Mouse (Mus musculus) bone marrow, adult 2 months (tissue): ENCODE measurements around the gene Minos1. TPM values are rescaled to one million over a fixed set of nuclear protein-coding genes. Genes with fewer than 3 reads are reported as not detected.

ENCODE experiments used
- H3K27ac ChIP-seq: fragments of 200-500 bp; 2 replicates; pipeline ENCODE4 v1.5.1; 2012; ENCODE audit warnings: low read depth, mild to moderate bottlenecking, control low read depth, inconsistent platforms, low read length; ENCODE audit not compliant: control insufficient read depth, poor library complexity, insufficient read depth
- H3K4me1 ChIP-seq: fragments of 200-500 bp; 2 replicates; pipeline ENCODE4 v1.6.1; 2011; ENCODE audit warnings: low read length; ENCODE audit not compliant: control insufficient read depth, insufficient read depth
- H3K4me3 ChIP-seq: fragments of 200-500 bp; replicated peaks from 2 replicates; pipeline ENCODE3; 2011; ENCODE audit warnings: mild to moderate bottlenecking, low read depth, low read length, control low read depth; ENCODE audit not compliant: control insufficient read depth
- CTCF ChIP-seq: fragments of 200-500 bp; IDR thresholded peaks from 2 replicates; pipeline ENCODE4 v1.5.1; 2011; ENCODE audit warnings: low read length, control low read depth; ENCODE audit not compliant: control insufficient read depth, insufficient read depth
- POLR2A ChIP-seq: fragments of 200-500 bp; IDR thresholded peaks from 2 replicates; pipeline ENCODE4 v1.6.1; 2011; ENCODE audit warnings: low read depth, mild to moderate bottlenecking, control low read depth, low read length, borderline replicate concordance; ENCODE audit not compliant: control insufficient read depth
- WGBS: fragments of 180-500 bp; shearing (Covaris S2); methylation state at CpG from one replicate; pipeline ENCODE4 v1.1.7; 2018; 5-methylcytosine and 5-hydroxymethylcytosine counted together
- polyA plus RNA-seq: library from polyadenylated mRNA; stranded (reverse); fragments of >200 nt; gene quantifications from 2 replicates; pipeline ENCODE4 v1.2.4, GENCODE M21; 2011; ENCODE audit warnings: low replicate concordance; ENCODE audit not compliant: missing spikeins, insufficient read depth, insufficient read length

Gene Minos1
- polyA plus RNA-seq, 1 experiment = 195 TPM

- Histone ChIP-seq H3K4me3 (no peak overlapping the region), H3K27ac (no peak overlapping the region), H3K4me1 (no peaks in the 10 kb centered on the region; the same call in 1 of the 2 replicates)
- 85% methylated on average over 20 of the region's 20 CpGs for WGBS
- TF ChIP-seq CTCF = no peak
- no peak for TF ChIP-seq POLR2A
Observed at GRCm38 (mm10) chr4:139154576-139155307, 23.8 kb upstream of the Minos1 start.

DNA sequence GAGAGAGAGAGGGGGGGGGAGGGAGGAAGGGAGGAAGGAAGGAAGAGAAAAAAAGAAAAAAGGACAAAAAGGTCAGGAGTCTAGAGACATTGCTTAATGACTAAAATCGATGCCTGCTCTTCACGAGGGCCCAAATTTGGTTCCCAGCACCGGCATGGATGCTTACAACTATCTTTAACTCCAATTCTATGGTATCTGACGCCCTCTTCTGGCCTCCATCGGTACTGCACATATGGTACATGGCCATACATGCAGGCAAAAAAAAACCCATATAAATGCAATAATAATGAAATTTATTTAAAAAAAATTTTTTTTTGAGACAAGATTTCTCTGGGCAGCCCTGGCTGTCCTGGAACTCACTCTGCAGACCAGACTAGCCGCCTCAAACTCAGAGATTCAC is 20.5 kb upstream of the Minos1 start:
- Histone ChIP-seq H3K4me3 (no peak overlapping the region), H3K4me1 (no peaks in the 10 kb centered on the region; the same call in 1 of the 2 replicates), H3K27ac (no peak overlapping the region)
- no peak for TF ChIP-seq CTCF
- no peak for TF ChIP-seq POLR2A
- 61% methylated on average over 6 of the region's 6 CpGs for WGBS

- no peak for TF ChIP-seq CTCF
- no peak for TF ChIP-seq POLR2A
- no peak overlapping the region for H3K27ac ChIP-seq
- H3K4me3 ChIP-seq = no peak overlapping the region
- 67% methylated on average over 5 of the region's 5 CpGs for WGBS
- H3K4me1 ChIP-seq = no peaks in the 10 kb centered on the region
Observed at GRCm38 (mm10) chr4:139146760-139147159, 15.8 kb upstream of the Minos1 start.

GRCm38 (mm10) chr4:139145156-139145555 is 14.2 kb upstream of the Minos1 start:
- WGBS = 93% methylated on average over 11 of the region's 11 CpGs
- Histone ChIP-seq H3K27ac (no peak overlapping the region), H3K4me3 (no peak overlapping the region), H3K4me1 (no peaks in the 10 kb centered on the region)
- TF ChIP-seq CTCF (peak; percentile 54), POLR2A (no peak)

DNA sequence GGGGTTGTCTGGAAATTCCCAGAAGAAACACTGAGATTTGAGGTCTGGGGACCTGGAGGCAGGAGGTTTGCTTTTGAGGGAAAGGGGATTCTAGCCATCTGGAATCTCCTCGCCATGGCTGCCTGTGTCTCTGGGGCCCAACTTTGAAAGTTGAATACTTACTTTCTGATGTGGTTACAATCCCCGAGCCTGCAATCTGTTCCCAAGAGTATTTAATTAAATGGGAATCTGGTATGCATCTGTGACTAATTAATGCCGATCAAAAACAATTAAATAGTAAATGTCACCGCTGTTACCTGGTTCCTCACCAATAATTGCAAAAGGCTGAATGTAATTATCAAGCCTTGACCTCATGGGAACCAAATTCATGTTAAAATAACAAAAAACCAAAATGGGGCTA is 13.7 kb upstream of the Minos1 start:
- 89% methylated on average over 4 of the region's 4 CpGs for WGBS
- TF ChIP-seq CTCF (no peak), POLR2A (no peak)
- H3K4me1 ChIP-seq = no peaks in the 10 kb centered on the region
- H3K4me3 ChIP-seq = no peak overlapping the region
- no peak overlapping the region for H3K27ac ChIP-seq

DNA sequence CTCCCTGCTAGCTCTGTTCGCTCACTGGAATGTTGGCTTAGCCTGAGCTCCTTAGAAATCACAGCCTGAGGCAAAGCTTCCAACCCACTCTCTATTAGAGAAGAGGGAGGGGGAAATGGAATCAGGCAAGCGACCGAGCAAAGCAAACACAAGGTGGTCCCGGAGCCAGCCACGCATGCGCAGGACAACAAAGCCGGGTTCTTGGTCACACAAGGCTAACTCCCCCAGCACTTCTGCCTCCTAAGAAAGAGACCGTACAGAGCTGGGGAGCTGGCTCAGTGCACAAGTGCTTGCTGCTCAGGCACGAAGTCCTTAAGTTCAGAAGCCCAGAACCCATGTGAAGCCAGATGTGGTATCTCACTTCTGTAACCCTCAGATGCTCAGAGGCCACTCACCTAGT is 12.1 kb upstream of the Minos1 start:
- Histone ChIP-seq H3K4me1 (no peaks in the 10 kb centered on the region), H3K4me3 (no peak overlapping the region), H3K27ac (no peak overlapping the region)
- WGBS = 72% methylated on average over 9 of the region's 9 CpGs
- TF ChIP-seq CTCF = no peak
- no peak for TF ChIP-seq POLR2A

GRCm38 (mm10) chr4:139141785-139142184 is 10.9 kb upstream of the Minos1 start:
- 57% methylated on average over 6 of the region's 6 CpGs for WGBS
- Histone ChIP-seq H3K4me1 (no peaks in the 10 kb centered on the region), H3K27ac (no peak overlapping the region), H3K4me3 (no peak overlapping the region)
- TF ChIP-seq POLR2A (no peak), CTCF (no peak)

GRCm38 (mm10) chr4:139140267-139140666 is 9.4 kb upstream of the Minos1 start:
- Histone ChIP-seq H3K4me3 (no peak overlapping the region), H3K4me1 (no peaks in the 10 kb centered on the region), H3K27ac (no peak overlapping the region)
- WGBS = 64% methylated on average over 2 of the region's 2 CpGs
- TF ChIP-seq POLR2A (no peak), CTCF (peak; percentile 66)
